Mouse (Mus musculus) kidney, postnatal 10 days (tissue): ENCODE data around the gene Pigq.

Experiments used
- DNase-seq: peaks from one replicate; pipeline ENCODE4 v3.0.0; 2021; ENCODE audit warnings: mixed read lengths

Gene Pigq

GRCm38 (mm10) chr17:25944366-25945163 is at the start of gene Pigq, which contains the start of gene Nhlrc4:
Gene Pigq (minus strand): TSS chr17:25944936.
Gene Nhlrc4 (minus strand): TSS chr17:25944961.
- no peak for DNase-seq

- DNase-seq: no peak
Observed at GRCm38 (mm10) chr17:25993489-25993888, 48.8 kb upstream of the Pigq start.

GRCm38 (mm10) chr17:25992274-25992673 is 47.5 kb upstream of the Pigq start:
- no peak for DNase-seq

GRCm38 (mm10) chr17:25990331-25990730 is 45.6 kb upstream of the Pigq start:
- DNase-seq: no peak

DNA sequence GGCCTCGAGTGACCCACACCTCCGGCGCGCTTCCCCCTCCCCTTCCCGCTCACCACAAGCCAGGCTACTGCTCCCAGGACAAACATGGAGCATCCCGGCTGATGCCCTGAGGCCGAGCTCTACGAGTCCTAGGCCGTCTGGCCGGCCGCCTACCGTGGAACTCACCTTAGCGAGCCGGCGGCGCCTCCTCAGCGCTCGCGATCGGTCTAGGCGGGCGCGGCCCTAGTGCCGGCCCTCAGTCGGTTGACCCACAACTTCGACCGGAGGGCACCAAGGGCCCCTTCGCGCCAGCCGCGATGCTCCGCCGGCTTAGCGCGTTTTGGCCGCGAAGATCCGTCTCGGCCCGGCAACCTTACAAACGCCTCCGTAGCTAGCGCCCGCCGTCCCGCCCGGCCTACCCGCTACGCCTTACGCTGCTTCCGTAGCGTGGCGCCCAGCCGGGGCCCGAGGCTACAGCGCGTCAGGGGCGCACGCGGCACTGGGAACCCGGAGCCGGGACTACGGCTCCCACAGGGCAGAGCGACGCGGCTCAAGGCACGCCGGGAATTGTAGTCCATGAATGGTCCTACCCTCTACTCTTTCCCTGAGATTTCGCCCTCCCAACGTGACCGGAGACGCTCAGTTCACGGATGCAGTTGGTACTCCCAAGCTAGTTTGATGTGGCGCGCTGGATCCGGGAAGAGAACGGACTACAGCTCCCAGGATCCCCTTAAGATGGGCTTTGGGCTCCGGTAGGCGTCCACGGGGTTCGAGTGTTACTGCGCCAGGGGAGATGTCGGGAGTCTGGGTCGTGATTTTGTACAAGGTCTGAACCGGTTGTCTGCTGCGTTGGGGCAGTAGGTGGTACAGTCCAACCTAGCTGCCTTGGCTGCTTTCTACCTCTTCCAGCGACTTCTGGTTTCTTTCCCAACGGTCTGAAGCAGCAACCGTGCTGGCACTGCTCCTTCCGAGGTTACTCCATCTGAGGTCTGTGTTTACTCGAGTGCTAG is 40.9 kb upstream of the Pigq start, which contains the start of gene Capn15:
Capn15 (minus strand) TSS at position 491 of the 989 bp plus-strand sequence.
- peak; percentile 96 for DNase-seq

DNA sequence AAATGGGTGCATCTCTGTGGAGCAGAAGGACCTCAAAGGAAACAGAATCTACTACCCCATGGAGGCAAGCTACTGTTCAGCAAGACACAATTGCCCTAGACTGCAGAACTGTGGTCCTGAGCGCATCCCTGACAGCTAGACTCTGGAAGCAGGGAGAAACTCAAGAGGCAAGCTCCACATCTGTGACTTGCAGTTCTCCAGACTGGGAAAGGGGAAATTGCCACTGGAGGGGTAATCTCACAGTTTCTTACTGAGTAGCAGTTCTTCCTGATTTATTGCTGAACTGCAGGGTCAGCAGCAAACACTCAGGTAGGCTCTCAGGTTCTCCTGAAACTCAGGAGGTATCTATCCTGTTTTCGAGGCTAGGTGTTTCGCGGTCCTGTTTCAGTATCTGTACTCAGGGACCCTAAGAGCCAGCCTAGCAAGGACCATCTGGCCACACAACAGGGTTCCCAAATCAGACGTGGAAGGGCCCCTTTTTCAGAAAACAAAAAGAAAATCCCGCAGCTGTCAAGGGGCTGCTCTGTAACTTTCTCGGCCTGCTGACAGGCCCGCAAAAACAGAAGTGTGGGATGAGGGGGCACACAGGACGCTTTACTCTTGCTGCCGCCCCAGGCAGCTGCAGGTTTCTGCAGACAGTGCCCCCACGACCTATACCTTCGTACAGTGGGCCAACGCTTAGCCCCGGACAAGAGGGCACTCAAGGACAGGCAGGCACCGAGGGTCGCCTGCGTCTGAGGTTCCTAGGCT is 40.0 kb upstream of the Pigq start:
- no peak for DNase-seq

DNA sequence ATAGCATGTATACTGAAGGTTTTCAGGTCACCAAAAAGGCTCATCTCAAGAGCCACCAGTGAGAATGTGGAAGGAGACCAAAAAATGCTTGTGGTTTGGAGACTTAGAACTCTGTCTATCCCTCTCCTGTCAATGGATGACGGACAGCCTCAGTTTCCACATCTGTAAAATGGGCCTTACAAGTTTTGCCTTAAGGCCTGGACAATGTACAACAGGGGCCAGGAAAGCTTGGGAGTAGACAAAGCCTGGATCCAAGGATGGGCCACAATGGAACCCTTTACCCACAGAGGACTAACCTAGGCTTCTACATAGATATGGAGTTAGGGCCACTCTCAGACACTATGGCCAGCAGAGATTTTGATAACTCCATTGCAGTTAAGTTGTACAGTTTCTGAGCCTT is 39.3 kb upstream of the Pigq start:
- DNase-seq: no peak

DNA sequence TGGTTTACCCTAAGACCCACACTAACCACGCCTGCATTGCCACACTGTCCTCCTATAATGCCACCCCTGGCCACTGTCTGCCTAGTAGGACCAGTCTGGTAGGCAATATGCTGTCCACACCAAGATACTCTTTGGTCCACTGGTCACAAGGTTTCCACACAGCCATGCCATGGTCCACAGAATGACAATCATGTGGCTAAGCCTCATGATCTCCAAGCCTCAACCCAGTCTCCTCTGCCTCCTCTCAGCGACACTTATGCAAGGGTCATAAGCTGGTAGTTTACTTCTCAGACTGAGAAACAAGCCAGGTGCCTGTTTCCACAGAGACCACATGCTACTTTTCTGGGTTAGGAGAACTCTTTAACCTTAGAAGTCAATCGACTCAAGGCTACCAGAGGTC is 38.2 kb upstream of the Pigq start:
- no peak for DNase-seq

GRCm38 (mm10) chr17:25980854-25981253 is 36.1 kb upstream of the Pigq start:
- no peak for DNase-seq

DNA sequence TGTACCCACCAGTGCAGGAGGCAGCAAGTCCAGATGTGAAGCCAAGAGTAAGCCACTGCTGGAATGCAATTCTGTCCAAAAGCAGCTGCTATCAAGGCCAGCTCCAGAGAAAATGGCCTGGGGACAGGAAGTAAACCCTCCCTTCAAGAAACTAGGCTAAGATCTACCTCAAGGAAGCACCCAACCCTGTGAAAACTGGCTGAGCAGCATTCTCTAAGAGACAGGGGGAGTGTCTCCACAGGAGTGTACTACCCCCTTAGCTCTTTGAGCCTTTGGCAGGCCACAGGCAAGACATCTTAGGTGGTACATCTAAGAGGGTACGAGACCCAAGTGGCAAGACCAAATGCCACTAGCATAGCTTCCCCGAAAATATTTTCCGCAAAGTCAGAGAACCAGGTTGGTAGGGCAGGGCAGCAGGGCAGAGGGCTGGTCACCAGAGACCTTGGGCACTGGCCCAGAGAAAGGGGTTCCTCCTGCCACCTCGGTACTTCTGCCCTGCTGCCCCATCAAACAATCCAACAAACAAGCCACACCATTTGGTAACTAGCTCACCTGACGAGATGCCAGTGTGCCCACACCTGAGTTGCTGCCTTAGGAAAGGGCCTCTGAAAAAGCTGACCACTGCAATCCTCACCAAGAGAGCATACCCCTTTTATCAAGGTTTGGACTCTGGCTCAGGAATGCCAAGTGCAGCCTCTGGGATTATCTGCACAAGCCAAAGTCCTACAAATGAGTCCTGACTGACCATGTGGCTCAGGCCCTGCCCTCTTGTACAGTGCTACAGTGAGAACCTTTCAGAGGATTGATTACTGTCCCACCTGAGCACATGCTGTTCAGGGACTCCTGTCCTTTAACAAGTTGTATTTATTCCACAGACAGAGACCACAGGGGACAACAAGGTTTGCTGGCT is 35.3 kb upstream of the Pigq start:
- DNase-seq: no peak

- DNase-seq: no peak
Observed at GRCm38 (mm10) chr17:25970954-25971707, 26.4 kb upstream of the Pigq start.

DNA sequence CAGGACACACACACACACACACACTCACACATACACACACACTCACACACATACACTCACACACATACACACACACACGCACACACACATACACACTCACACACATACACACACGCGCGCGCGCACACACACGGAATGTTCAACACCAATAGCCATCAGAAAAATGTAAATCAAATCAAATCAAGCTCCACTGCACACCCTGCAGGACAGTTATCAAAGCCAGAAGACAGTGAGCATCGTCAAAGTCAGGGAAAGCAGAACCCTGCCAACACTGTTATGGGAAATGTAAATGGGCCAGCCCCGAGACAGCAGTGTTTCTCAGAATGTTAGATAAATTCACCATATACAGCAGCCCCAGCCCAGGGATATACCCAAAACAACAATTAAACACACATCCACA is 25.7 kb upstream of the Pigq start:
- DNase-seq: no peak

GRCm38 (mm10) chr17:25968176-25968575 is 23.4 kb upstream of the Pigq start:
- peak; percentile 59 for DNase-seq

- peak; percentile 60 for DNase-seq
Observed at GRCm38 (mm10) chr17:25967652-25968051, 22.9 kb upstream of the Pigq start.

DNA sequence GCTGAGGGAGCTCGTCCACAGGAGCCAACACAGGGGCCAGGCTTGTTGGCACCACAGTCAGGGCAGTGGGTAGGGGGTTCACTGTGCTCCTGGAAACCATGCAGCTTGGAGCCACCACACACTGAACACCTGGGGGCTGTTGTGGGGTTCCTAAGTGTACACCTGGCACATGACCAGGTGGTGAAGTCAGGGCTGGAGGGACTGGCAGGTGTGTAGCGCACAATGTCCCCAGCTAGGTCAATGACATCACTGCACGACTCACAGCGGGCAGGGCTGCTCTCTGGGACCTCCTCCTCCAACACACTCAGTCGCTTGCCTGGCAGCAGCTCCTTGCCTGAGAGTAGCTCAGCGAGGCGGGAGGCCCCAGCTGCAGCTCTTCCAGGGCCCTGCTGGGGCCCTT is 19.5 kb upstream of the Pigq start:
- no peak for DNase-seq

DNA sequence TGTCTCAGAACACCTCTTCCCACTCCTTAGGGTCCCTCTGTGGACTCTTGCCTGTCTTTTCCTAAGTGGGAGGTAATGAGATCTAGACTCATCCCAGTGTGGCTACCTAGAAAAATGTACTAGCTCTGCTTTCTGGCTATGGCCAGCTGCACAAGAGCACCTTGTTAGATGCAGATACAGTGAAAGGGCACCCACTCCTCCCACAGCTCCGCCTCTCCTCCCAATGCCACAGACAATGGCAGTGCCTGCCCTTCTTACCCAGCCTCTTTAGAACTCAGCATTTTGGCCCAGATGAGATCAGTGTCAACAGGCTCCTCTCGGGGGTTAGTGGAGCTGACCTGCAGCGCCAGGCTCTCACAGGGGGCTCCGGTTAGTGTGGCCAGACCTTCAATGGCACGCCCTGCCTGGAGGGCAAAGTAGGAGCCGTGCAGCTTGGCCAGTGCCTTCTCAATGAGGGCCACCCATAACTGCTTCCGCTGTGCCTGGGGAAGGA is 17.7 kb upstream of the Pigq start:
- DNase-seq: no peak

DNA sequence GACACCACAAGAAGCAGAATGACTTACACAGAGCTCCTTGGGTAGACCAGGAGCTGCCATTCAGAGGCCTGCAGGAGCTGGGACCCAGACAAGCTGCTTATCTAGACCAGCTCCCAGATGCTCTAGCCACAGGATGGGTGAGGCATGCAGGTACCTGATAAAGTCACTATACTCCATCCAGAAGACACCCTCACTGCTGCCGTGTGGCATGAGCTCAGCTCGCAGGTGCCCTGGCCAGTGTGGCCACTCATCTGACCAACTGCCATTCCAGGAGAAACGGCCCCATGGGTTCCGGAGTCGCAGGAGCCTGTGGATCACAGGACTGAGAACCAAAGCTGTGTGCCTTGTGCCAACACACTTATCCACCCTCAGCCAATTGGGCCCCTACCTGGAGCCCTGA is 16.8 kb upstream of the Pigq start:
- no peak for DNase-seq

- DNase-seq: no peak
Observed at GRCm38 (mm10) chr17:25959630-25960467, 15.1 kb upstream of the Pigq start.

GRCm38 (mm10) chr17:25958771-25959494 is 14.2 kb upstream of the Pigq start:
- no peak for DNase-seq
